Mouse (Mus musculus): ENCODE data around the gene Arhgap20. TPM values are rescaled to one million over a fixed set of nuclear protein-coding genes. Genes with fewer than 3 reads are reported as not detected.

Gene Arhgap20
- total RNA-seq (2021) = 10 to 100 TPM; 97.1 to 98.7 TPM

GRCm38 (mm10) chr9:51764921-51765416 lies at the start of gene Arhgap20:
Arhgap20 (plus strand) TSS chr9:51765337.
- intact Hi-C loops (cut with DNase I) = loop anchor here (5.0 to 10.0 kb wide), 4 partner anchors 118 to 600 kb away; partner anchors contain the start of gene Gm32742
- peak; percentile 86 to 91 for DNase-seq (ENCODE audit: extremely low spot score in 1 of 2, low spot score in 2 of 2)

- intact Hi-C loops (cut with DNase I) = no loop called here
- DNase-seq (ENCODE audit: extremely low spot score in 1 of 2, low spot score in 2 of 2) = no peak
Observed at GRCm38 (mm10) chr9:51718793-51719192, 46.3 kb upstream of the Arhgap20 start.

GRCm38 (mm10) chr9:51727960-51728359 lies 37.2 kb upstream of the Arhgap20 start:
- intact Hi-C loops (cut with DNase I) = no loop called here
- peak in 1 of 2 experiments; percentile 73 for DNase-seq (ENCODE audit: extremely low spot score in 1 of 2, low spot score in 2 of 2)

GRCm38 (mm10) chr9:51735180-51736034 lies 29.7 kb upstream of the Arhgap20 start:
- no peak for DNase-seq (ENCODE audit: extremely low spot score in 1 of 2, low spot score in 2 of 2)

GRCm38 (mm10) chr9:51736750-51737368 lies 28.3 kb upstream of the Arhgap20 start:
- intact Hi-C loops (cut with DNase I) = no loop called here
- peak in 1 of 2 experiments; percentile 25 for DNase-seq (ENCODE audit: extremely low spot score in 1 of 2, low spot score in 2 of 2)

More at GRCm38 (mm10) chr9:51735180-51736034, 29.7 kb upstream of the Arhgap20 start:
- intact Hi-C loops (cut with DNase I) = no loop called here

- DNase-seq (ENCODE audit: extremely low spot score in 1 of 2, low spot score in 2 of 2) = no peak
- intact Hi-C loops (cut with DNase I) = no loop called here
Observed at GRCm38 (mm10) chr9:51738349-51738748, 26.8 kb upstream of the Arhgap20 start.

GRCm38 (mm10) chr9:51739826-51740225 lies 25.3 kb upstream of the Arhgap20 start:
- no peak for DNase-seq (ENCODE audit: extremely low spot score in 1 of 2, low spot score in 2 of 2)
- intact Hi-C loops (cut with DNase I) = no loop called here

GRCm38 (mm10) chr9:51750144-51750543 lies 15.0 kb upstream of the Arhgap20 start:
- intact Hi-C loops (cut with DNase I) = no loop called here

GRCm38 (mm10) chr9:51761003-51761402 lies 4.1 kb upstream of the Arhgap20 start:
- DNase-seq (ENCODE audit: extremely low spot score in 1 of 2, low spot score in 2 of 2) = no peak
- intact Hi-C loops (cut with DNase I) = loop anchor here (5.0 to 10.0 kb wide), 3 partner anchors 336 to 596 kb away; partner anchors contain the start of gene Gm32742

More at GRCm38 (mm10) chr9:51750144-51750543, 15.0 kb upstream of the Arhgap20 start:
- no peak for DNase-seq (ENCODE audit: extremely low spot score in 1 of 2, low spot score in 2 of 2)

- DNase-seq (ENCODE audit: extremely low spot score in 1 of 2, low spot score in 2 of 2) = peak; percentile 27 to 39
- intact Hi-C loops (cut with DNase I) = loop anchor here (5.0 to 10.0 kb wide), 3 partner anchors 339 to 599 kb away; partner anchors contain the start of gene Gm32742
Observed at GRCm38 (mm10) chr9:51764041-51764875, 879 bp upstream of the Arhgap20 start.

- DNase-seq (ENCODE audit: extremely low spot score in 1 of 2, low spot score in 2 of 2) = peak; percentile 25 to 73
- intact Hi-C loops (cut with DNase I) = loop anchor here (5.0 to 10.0 kb wide), 3 partner anchors 118 to 601 kb away; partner anchors contain the start of gene Gm32742
Observed at GRCm38 (mm10) chr9:51765417-51766174, 459 bp downstream of the Arhgap20 start.

GRCm38 (mm10) chr9:51766175-51767062 lies 1.3 kb downstream of the Arhgap20 start:
- peak; percentile 28 to 60 for DNase-seq (ENCODE audit: extremely low spot score in 1 of 2, low spot score in 2 of 2)
- intact Hi-C loops (cut with DNase I) = loop anchor here (5.0 to 10.0 kb wide), 3 partner anchors 119 to 602 kb away; partner anchors contain the start of gene Gm32742

- intact Hi-C loops (cut with DNase I) = loop anchor here (10.0 kb wide), 1 partner anchor 131 kb away; no protein-coding TSS in a partner anchor
- DNase-seq (ENCODE audit: extremely low spot score in 1 of 2, low spot score in 2 of 2) = no peak
Observed at GRCm38 (mm10) chr9:51774201-51774600, 9.1 kb downstream of the Arhgap20 start.

- DNase-seq (ENCODE audit: extremely low spot score in 1 of 2, low spot score in 2 of 2) = no peak
- intact Hi-C loops (cut with DNase I) = loop anchor here (10.0 kb wide), 1 partner anchor 128 kb away; no protein-coding TSS in a partner anchor
Observed at GRCm38 (mm10) chr9:51776459-51776858, 11.3 kb downstream of the Arhgap20 start.

- intact Hi-C loops (cut with DNase I) = loop anchor here (10.0 kb wide), 1 partner anchor 128 kb away; no protein-coding TSS in a partner anchor
- DNase-seq (ENCODE audit: extremely low spot score in 1 of 2, low spot score in 2 of 2) = no peak
Observed at GRCm38 (mm10) chr9:51777180-51777579, 12.0 kb downstream of the Arhgap20 start.

GRCm38 (mm10) chr9:51779232-51779631 lies 14.1 kb downstream of the Arhgap20 start:
- DNase-seq (ENCODE audit: extremely low spot score in 1 of 2, low spot score in 2 of 2) = no peak
- intact Hi-C loops (cut with DNase I) = loop anchor here (10.0 kb wide), 1 partner anchor 126 kb away; no protein-coding TSS in a partner anchor

- intact Hi-C loops (cut with DNase I) = no loop called here
- no peak for DNase-seq (ENCODE audit: extremely low spot score in 1 of 2, low spot score in 2 of 2)
Observed at GRCm38 (mm10) chr9:51781092-51781491, 16.0 kb downstream of the Arhgap20 start.

All from left cerebral cortex, postnatal 10 days (tissue).